Mouse (Mus musculus): ENCODE measurements around the gene Cdc7.

GRCm38 (mm10) chr5:106960451-106960850 is 3.7 kb upstream of the Cdc7 start:
- TF ChIP-seq CTCF (IDR thresholded peaks at IDR 0.05; ENCODE audit: low read depth) = no peak
- no peak for TF ChIP-seq EP300 (IDR thresholded peaks at IDR 0.05; ENCODE audit: low read depth)

All from heart, postnatal 0 days (tissue).